Mouse (Mus musculus) mesoderm, embryonic 11.5 days (tissue): ENCODE results near the gene Gabrb1.
A peak's percentile ranks its signal among the peaks of the same experiment; 100 is the strongest.

ENCODE experiments used
- DNase-seq: peaks from one replicate; pipeline ENCODE4 v3.0.0-alpha.2; 2012; ENCODE audit warnings: low read depth, low spot score

The Gabrb1 gene

DNA sequence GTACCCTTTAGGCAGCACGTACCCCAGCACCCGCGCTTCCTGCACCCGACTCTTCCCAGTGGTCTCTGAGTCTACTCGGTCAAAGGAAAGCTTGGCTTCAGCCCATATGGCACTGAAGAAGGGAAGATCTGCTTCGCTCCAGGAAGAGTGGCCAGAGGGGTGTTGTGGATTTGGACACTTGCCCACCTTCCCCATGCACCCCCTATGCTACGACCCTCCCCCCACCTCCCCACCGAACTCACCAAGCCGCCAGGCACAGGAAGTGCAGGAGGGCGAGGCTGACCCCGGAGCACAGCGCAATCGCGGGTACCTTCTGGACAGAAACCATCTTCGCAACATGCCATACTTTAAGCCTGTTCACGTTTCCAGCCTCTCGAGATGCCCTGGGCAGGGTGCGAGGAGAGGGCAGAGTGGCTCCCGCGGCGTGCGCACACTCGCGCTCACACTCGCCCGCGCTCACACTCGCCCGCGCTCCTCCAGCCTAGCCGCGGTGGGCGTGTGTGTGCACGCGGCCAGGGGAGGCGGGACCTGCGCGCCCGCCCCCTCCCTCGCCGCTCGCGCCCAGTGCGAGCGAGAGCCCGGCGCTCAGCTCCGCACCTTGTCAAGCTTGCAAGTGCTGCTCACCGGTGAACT is at the start of gene Gabrb1:
Gene Gabrb1, plus strand, starts transcription at position 632 of the 633 bp plus-strand sequence.
- DNase-seq, result peak; percentile 45

DNA sequence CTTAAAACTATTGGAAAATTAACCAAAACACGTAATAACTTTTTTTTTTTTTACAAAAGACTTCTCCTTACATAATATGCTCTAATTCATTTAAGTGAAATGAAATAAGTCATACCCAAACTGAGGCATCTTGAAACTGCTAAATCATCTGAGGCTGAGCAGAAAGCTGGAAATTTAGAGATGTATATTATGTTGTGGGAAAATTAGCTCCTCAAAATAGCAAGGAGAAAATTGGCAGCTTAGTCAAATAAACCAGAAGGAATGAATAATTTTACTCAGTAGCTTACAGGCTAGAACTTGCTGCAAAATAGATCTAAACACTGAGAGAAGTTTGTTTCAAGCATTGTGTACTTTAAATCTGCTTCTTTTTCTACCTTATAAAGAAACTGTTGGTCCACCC is 49.2 kb upstream of the Gabrb1 start:
- DNase-seq, result no peak

DNA sequence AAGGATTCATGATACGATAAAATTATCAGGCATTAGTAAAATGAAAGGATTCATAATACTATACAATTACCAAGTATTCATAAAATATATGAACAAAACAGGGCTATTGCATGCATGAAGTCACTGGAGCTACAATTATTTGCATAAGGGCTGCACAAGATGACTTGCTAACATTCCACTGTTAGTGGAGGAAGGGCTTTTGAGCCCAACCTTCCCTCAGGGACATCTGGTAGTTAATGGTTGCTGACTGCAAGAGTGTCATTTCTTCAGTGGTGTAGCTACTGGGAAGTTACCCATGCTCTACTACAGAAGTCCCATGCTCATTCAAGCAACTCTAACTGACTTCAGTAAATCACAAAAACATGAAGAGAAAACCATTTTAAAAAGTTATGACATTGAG is 43.6 kb upstream of the Gabrb1 start:
- no peak for DNase-seq

DNA sequence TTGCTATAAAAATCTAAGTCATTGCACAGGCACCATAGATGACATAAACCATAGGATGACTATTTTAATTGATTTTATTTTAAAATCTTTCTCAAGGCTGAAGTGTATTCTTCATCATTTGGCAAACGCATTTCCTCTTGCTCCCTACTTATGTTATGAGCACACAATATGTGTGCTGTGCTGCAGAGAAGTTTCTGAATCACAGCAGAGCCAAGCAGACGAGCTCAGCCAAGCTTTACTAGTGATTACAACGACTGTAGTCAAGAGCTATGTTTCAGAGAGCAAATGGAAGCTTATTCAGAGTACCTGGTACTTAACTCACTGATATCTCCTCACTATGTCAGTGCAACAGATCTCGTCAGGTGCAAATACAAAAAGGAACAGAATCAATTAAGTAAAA is 41.2 kb upstream of the Gabrb1 start:
- DNase-seq, result no peak

DNA sequence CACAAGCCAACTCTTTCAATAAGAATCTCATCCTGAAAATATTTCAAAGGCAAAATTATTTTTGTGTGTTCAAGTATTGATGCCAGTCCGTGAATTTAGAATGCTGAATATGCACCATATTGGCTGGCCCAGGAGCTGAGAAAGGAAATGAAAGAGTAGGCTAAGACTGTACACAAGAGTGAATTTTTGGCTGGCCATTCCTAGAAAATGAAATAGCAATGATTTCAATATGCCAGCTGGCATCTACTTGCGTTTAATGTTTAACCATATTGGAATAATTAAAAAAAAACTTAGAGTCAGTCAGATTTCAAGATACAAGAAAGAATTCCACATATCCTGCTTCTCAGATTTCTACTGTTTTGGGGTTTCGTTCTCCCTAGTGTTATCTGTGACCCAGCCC is 30.1 kb upstream of the Gabrb1 start:
- no peak for DNase-seq

DNA sequence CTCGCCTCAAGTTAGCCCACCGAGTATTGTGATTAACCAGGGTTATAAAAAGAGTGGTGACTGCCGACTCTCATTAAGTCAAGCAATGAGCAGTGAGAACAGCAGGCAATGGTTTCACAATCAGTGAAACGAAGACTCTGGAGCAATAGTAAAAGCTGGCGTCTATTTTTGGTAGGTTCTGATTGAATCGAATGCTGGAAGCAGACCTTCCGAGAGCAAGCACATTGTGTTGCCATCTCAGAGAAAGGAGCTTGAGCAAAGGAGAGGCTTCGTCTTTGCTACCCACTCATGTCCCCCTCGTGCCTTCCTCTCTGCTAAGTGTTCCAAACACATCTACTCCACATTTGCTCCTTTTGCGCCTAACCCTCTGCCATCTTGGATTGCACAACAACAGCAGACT is 18.1 kb upstream of the Gabrb1 start:
- no peak for DNase-seq

DNA sequence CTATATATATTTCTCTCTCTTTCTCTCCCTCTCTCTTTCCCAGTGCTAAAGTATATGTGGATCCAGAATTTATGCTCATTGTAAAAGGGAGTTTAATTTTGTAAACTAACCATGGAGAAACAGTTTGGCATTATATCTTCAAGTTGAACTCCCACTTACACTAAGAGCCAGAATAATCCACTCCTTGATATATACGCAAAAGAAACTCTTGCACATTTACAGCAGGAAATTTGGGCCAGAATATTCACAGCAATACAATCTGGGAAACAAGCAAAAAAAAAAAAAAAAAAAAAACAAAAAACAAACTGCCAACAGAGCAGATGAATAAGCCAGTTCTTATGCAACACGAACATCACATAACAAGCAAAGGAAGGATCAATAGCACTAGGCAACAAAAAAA is 9.8 kb upstream of the Gabrb1 start:
- DNase-seq, result no peak

DNA sequence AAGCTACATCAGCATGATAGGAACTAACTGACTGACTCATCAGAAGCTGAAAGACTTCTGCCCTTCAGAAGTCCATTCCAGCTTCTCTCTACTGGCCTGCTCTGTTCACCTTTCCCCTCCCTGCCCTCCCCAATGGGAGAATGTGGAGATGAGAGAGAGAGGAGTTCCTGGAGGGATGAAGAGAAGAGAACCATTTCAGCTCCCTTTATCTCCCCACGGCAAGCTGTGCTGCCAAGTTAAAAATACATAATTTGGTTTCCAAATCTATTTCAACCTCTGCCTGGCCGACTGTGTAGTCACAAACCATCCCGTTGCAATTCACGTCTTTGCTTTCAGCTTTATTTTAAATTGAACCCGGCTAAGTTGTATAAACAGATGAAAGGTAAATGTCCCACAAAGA is 3.9 kb upstream of the Gabrb1 start:
- no peak for DNase-seq

DNA sequence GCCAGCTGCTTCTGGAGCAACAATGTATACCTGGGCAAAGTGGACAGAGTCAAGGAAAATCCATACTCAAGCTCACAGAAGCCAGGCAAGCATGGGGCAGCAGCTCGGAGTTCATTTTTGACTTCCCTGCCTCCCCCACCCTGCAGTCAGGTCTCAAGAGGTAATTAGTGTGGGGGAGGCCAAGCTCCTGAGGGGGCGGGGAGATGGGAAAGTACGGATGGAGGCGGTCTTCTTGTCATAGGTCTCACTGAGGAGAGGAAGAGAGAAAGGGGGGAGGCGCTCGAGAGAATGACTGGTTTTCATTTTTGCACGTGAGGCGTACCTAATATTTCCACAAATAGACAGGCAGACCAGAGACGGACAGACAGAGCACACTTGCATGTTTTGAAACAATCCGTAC is 1.1 kb upstream of the Gabrb1 start:
- no peak for DNase-seq

DNA sequence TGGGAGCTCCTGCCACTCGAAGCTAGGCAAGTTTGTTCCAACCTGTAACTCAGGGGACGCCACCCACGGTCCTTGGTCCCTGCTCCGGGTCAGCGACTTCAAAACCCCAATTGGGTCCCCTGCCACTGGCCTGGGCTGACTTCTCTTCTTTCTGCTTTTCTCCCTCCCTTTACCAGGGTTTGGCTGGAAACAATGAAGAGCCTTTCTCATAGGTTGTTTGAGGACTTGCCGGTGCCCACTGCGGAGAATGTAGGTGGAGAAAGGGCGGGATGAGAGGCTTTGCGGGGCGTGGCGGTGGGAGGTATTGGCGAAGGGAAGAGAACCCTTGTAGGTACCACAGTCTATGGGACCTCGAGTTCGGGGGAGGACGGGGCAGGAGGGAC is 193 bp downstream of the Gabrb1 start, which contains the start of gene Gabra4:
Gene Gabra4, minus strand, starts transcription at position 194 of the 383 bp plus-strand sequence.
- peak; percentile 29 for DNase-seq

DNA sequence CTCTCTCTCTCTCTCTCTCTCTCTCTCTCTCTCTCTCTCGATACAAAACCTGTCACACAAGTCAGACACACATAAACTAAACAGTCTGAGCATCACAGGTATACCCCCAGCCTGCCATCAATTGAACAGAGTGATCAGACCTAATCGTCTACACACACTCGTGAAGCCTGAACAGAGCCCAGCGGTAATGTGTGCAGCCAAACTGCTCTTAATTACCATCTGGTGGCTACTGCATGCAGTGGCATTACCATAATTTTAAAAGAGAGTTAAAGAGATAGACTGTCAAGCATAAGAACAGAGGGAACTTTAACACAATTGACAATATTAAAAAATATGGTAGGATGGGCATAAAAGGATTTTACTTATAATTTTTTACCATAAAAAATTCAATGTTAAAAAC is 7.7 kb downstream of the Gabrb1 start:
- no peak for DNase-seq

DNA sequence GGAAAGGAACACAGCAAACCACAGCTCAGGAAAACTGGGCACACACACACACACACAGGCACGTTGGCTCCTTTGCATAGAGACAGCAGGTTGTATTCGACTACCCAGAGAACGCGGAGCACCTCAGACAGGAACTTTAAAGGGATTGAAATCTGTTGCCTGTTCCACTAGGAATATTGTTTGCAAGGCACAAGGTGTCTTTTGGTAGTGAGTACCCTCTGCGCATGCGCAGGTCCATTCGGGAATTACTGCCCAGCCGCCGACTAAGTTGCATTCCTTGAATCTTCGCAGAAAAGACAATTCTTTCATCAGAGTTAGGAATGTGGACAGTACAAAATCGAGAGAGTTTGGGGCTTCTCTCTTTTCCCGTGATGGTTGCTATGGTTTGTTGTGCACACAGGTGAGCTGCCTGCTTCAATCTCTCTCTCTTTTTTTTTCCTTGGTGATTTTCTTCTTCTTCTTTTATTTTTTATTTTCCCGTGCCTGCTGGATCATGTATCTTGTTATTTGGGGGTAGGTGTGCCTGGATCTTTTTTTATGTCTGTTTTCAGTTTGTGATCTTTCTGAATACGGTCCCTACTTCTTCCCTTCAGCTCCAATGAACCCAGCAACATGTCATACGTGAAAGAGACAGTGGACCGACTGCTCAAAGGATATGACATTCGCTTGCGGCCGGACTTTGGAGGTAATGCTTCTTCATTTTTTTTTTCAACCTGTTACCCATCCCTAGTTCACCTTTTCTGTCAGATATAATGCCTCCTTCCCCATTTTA is 42.0 kb downstream of the Gabrb1 start:
- peak; percentile 73 for DNase-seq

DNA sequence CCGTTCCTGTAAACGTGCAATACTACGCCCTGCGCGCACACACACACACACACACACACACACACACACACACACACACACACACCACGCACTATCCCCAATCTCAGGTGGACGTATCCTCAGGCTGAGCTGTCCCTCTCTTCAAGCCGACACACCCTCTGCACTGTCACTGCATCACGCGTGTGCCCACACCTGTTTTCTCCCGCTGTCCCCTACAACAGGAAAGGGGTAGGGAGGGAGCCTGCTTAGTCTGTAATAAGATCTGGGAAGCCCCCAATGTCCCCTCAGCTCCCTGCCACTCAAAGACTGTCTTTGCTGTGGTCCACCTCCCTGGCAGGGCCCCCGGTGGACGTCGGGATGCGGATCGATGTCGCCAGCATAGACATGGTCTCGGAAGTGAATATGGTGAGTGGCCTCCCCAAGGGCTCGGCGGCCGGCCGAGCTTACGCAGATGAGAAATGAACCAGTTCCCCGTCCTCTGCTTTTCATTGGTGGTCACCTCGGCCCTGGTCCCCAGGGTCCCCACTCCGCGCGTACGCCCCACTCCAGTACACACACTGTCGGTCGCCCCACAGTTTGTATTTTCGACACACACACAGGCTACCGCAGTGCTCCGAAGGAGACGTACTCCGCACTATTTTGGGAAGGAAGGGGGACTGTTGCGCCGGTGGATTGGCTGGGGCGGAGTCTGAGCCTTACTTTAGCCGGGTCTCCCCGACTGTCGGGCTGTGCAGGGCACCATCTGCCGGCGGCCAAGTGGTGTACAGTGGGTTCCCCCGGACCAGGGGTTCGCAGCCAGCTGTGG is 42.8 kb downstream of the Gabrb1 start:
- peak; percentile 61 for DNase-seq

DNA sequence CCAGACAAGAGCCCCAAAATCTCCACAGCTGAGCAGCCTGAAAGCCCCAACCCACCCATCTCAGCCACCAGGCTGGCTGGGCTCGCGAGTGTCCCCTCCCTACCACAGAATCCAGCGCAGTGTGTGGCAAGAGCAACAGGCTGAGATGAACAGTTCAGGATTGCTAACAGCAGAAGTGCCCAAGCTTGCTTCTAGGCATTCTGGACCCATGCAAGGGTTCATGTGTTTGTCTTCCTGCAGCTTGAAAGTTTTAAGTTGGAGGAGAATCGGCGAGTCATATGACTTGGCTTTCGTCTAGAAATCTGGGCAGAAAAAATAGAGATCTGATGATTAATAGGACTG is 43.3 kb downstream of the Gabrb1 start:
- DNase-seq, result no peak

DNA sequence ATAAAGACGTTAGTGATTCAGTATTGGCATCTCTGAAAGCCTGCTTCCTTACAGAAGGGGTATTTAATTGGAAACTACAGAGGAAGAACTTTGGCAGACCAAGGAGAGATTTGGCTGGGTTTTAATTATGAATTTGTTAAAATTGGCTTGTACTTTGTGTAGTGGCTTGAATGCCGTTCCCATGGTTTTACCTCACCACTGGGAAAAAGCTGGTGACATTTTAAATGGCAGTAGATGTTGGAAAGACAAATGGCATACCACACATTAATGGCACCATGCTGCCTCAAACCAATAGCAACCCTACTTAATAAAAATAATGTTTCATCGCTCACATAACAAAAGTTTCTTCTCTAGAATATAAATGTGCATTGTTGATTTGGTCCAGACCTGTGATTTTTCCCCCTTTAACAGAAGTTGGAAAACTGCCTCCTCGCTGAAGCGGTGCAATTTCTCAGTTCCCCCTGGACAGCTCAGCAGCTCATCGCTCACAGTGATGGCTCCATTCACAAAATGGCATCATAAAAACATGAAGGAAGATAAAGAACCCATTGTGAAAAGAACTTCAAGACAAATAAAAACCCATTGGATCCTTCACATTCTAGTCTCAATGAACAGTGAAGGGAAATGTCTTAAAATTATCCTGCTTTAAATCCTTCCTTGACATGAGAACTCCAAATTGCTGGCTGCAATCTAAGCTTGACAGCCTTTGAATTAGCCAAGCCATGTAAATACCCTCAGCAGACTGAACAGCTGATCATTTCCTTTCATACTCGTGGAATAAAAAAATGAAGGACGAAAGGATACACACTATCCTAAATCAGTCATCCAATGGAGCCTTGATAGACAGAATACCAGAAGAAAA is 75.2 kb downstream of the Gabrb1 start:
- DNase-seq, result peak; percentile 4

DNA sequence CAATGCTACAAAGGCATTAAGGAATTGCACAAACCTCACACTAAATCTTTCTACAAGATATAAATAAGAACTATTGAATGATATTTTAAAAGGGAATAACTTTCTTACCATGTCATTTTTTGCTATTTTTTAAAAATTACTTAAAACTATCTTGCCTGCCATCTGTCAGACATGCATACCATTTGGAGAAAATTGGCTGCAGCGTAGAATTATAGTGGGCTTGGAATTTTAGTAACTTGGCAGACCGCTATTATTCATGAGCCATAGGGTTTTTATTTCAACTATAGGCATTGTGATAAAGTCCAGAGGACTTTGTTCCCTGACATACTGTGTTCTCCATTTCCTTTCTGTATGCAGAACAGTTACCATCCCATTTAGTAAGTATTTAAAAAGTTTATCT is 89.5 kb downstream of the Gabrb1 start:
- no peak for DNase-seq

DNA sequence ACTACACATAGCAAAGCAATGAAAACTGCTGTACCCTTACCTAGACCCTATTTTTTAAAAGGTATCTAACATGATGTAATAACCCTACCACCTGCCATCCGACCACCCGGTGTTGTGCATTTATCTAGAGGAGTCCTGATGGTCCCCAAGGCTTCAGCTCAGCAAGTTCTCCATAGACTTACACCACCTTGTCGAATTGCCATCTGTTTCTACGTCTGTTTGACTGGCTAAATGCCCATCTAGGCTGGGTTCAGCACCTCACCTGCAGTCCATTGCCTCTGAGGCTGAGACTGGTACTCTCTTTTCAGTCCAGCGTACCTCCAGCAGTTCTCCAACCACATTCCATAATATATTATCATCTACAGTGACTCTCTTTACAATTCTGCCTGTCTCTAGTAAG is 96.1 kb downstream of the Gabrb1 start:
- no peak for DNase-seq

DNA sequence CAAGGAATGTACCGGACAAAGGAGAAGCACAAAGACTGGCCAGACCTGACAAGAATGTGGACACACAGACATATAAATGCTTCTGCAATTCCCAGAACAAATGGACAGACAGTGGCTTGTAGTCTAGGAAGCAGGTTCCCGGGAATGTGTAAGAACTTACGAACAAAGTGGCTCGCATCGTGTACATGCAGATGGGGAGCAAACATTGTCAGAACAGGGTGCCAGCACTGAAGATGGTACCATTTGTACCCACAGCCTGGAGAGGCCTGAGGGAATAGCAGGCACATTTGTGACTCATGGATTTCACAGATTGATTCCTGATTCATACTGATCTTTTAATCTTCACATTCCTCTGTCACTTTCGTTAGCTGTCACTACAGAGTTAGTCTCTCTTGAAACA is 103.2 kb downstream of the Gabrb1 start:
- no peak for DNase-seq

DNA sequence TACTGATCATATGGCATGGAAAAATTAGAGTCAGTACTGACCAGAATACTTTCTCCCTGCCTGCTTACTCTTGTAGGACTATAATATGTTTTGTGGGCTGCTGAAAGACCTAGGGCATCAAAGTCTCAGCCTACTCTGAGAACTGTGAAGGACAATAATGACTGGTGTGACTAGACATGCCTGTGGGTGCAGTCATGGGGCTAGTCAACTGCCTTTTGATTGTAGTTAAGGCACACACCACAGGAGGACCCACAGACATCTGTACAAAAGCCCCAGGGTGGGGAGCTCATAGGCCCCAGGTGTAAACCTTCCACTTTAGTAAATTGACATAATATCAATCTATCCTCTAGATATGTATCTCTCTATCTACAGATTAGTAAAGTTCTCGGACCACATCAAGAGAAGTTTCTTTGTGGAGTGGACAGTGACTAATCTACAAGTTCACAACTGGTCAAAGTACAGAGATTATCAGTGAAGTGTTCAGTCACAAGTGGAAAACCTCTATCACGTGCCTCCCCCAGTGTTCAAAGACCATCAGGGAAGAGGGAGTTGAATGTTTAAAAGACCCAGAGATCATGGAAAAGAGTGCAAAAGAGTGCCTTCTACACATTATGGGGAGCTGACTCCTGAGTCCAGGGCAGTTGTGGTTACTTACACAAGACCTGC is 123.7 kb downstream of the Gabrb1 start:
- DNase-seq, result no peak

DNA sequence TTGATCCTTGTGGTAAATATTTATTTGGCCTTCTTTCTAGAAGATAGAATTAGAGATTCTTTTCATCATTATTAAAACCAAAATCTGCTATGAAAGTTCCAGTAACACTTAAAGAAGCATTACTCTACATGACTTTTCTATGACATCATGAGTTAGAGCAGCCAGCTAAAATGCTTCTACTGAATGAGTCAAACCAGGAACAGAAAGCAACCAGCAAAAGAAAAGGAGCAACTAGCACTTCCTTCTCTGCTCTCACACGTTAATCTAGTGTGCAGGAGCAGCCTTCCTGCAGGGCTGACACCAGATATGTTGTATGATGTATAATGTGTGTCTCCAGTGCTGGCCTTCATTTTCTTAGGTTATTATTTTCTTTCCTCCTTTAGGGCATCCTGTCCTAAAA is 164.9 kb downstream of the Gabrb1 start:
- DNase-seq, result no peak

DNA sequence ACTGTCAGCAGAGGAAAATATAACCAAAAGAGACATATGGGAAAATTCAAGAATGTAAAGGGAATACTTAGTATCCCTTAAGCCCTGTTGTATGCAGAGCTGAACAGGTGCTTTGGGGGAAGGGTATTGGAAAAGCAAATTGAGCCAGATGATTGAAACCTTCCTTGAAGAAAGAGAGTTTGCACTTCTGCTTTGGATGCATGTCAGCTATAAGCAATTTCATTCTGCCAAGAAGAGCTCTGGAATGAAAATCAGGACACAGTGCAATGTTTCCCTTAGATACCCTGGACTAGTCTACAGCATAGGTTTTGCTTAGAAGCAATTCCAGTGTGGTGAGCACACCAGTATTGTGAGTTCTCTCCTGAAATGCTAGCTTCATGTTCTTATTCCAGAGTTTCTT is 170.4 kb downstream of the Gabrb1 start:
- no peak for DNase-seq
